Comparison of ENCODE assay signal across 10 mouse cellular contexts in genomic region chr12:71051079-71051478, GRCm38 (mm10). TPM values are rescaled to one million over a fixed set of nuclear protein-coding genes. Genes with fewer than 3 reads are reported as not detected.
DNase-seq lines count a peak whose midpoint lies in the region; ATAC-seq and TF ChIP-seq lines count a peak whose summit lies in the region.
"Had no signal": no experiment of that assay in that cellular context is flagged by ENCODE, and none has a peak within 500 bp of the region (broad histone marks: within the 10 kb centered on the region; RNA-seq: fewer than 3 reads in every experiment).

No protein-coding gene starts in this region.

- peak overlapping the region; percentile 38 for H3K27ac ChIP-seq in gastrocnemius, adult 2 months
- no peak overlapping the region for H3K27ac ChIP-seq in liver, embryonic 16.5 days (ENCODE audit: low read length)
- H3K27ac ChIP-seq: embryonic facial prominence, embryonic 12.5 days; liver, embryonic 13.5 days had no signal

- 0 out of 2 replicates have a peak, but pooled peaks have one; percentile 37 for ATAC-seq in liver, embryonic 16.5 days (ENCODE audit: low read depth)

- peak; percentile 55 for DNase-seq in gastrocnemius, adult 2 months
- no peak for DNase-seq in gastrocnemius, postnatal 25 days
- DNase-seq in 3134 (ENCODE audit: extremely low read depth, insufficient read length, low spot score) (peak; percentile 45), MEL-GATA-1-ER (ENCODE audit: extremely low read depth, low read depth) (peak; percentile 31)
- peak; percentile 23 for DNase-seq in embryo, embryonic 10.5 days (ENCODE audit: low spot score)
- peak; percentile 22 to 71 for DNase-seq in spleen, postnatal 10 days (ENCODE audit: low spot score in 2 of 2)
- DNase-seq in yolk sac, embryonic 10.5 days (ENCODE audit: low spot score): no peak
- DNase-seq: liver, embryonic 13.5 days had no signal

- no peaks in the 10 kb centered on the region for H3K9me3 ChIP-seq in liver, embryonic 16.5 days (replicated peaks; ENCODE audit: control insufficient read depth, low read length)
- H3K9me3 ChIP-seq: embryonic facial prominence, embryonic 12.5 days; liver, embryonic 13.5 days had no signal

- TF ChIP-seq CTCF in gastrocnemius, adult 2 months (IDR thresholded peaks at IDR 0.05): peak; percentile 78

- WGBS in liver, embryonic 16.5 days (ENCODE audit: insufficient replicate concordance): 62% methylated on average over 3 of the region's 3 CpGs

- peaks cover 11% of the 10 kb centered on the region for H3K4me1 ChIP-seq in liver, embryonic 16.5 days (ENCODE audit: control insufficient read depth, low read depth, low read length)

- H3K4me3 ChIP-seq in gastrocnemius, adult 2 months: no peak overlapping the region
- no peak overlapping the region for H3K4me3 ChIP-seq in liver, embryonic 16.5 days (ENCODE audit: low read depth, low read length)
- H3K4me3 ChIP-seq: embryonic facial prominence, embryonic 12.5 days; liver, embryonic 13.5 days had no signal

- H3K27me3 ChIP-seq in liver, embryonic 16.5 days (ENCODE audit: control insufficient read depth, insufficient read depth, low read depth, low read length): no peaks in the 10 kb centered on the region
- H3K27me3 ChIP-seq: embryonic facial prominence, embryonic 12.5 days; liver, embryonic 13.5 days had no signal

- no peak overlapping the region for H3K4me2 ChIP-seq in liver, embryonic 16.5 days (ENCODE audit: low read depth, low read length)
- H3K4me2 ChIP-seq: embryonic facial prominence, embryonic 12.5 days; liver, embryonic 13.5 days had no signal

- H3K9ac ChIP-seq in liver, embryonic 16.5 days (ENCODE audit: low read depth, low read length): no peak overlapping the region
- H3K9ac ChIP-seq: embryonic facial prominence, embryonic 12.5 days; liver, embryonic 13.5 days had no signal

- peaks cover 7% of the 10 kb centered on the region for H3K36me3 ChIP-seq in liver, embryonic 16.5 days (ENCODE audit: control insufficient read depth, insufficient read depth)

- intact Hi-C loops in gastrocnemius, adult 2 months (cut with DNase I): loop anchor here (2.0 to 5.0 kb wide), 2 partner anchors 34 to 82 kb away; partner anchors contain the start of gene Arid4a

RNA-seq across cellular contexts. Expression of gene Arid4a, which starts 35.3 kb away (rescaled TPM):
- 1 to 10 TPM; 8.7 to 9.0 TPM for total RNA-seq in gastrocnemius, adult 2 months (2021)
- 1 to 10 TPM; 7.8 to 8.1 TPM for total RNA-seq in gastrocnemius, postnatal 25 days (2021)
- polyA plus RNA-seq in liver, embryonic 16.5 days (2015; fragmentation: Nextera tagmentation; extraction: Ambion mirVana): 21.3 and 22.2 TPM in 2 replicates

Comparison
In these comparisons a context has a peak if more than half of its experiments do, and no peak if none do; other contexts are left out.
1. DNase-seq: peak in gastrocnemius, adult 2 months (single experiment), 3134 (single experiment), MEL-GATA-1-ER (single experiment), embryo, embryonic 10.5 days (single experiment) and spleen, postnatal 10 days (2 of 2); none in gastrocnemius, postnatal 25 days (single experiment) and yolk sac, embryonic 10.5 days (single experiment).